Comparison of ENCODE assay signal across 17 mouse cellular contexts in the genomic region with DNA sequence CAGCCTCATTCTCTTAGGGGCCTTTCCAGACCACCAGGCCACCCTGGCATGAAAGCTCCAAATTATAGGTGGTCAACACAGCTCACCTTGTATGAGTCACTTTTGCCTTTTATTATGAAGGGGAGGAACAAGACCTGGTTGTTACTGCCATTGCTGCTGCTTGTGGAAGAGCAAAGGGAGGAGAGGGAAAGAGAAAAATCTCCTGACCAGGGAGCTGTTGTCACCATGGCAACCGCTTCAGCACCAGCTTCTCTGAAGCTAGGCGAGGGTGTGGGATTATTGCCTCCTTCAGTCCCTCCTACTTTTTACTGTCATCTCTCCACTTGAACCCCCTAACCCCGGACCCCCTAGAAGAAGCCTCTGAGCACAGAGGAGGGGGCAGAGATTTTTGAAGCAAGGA. TPM values are rescaled to one million over a fixed set of nuclear protein-coding genes. Genes with fewer than 3 reads are reported as not detected.
DNase-seq lines count a peak whose midpoint lies in the region; ATAC-seq and TF ChIP-seq lines count a peak whose summit lies in the region.
"Had no signal": no experiment of that assay in that cellular context is flagged by ENCODE, and none has a peak within 500 bp of the region (broad histone marks: within the 10 kb centered on the region; RNA-seq: fewer than 3 reads in every experiment).

No protein-coding gene starts in this region.

- peaks cover 18% of the 10 kb centered on the region for H3K27me3 ChIP-seq in forebrain, embryonic 16.5 days (replicated peaks; ENCODE audit: control insufficient read depth, insufficient read depth, low read length)
- H3K27me3 ChIP-seq in midbrain, postnatal 0 days (ENCODE audit: insufficient read depth, low read length), result no peaks in the 10 kb centered on the region

- peak overlapping the region; percentile 97 for H3K27ac ChIP-seq in layer of hippocampus, adult 2 months
- no peak overlapping the region for H3K27ac ChIP-seq in forebrain, embryonic 16.5 days (ENCODE audit: low read length)
- H3K27ac ChIP-seq in midbrain, postnatal 0 days (ENCODE audit: low read depth, low read length), result peak overlapping the region; percentile 80
- H3K27ac ChIP-seq: embryonic facial prominence, embryonic 13.5 days; neural tube, embryonic 12.5 days; stomach, postnatal 0 days had no signal

- no peak for TF ChIP-seq POLR2A in brain, embryonic 14.5 days (IDR thresholded peaks at IDR 0.05; ENCODE audit: borderline replicate concordance, extremely low read depth, insufficient read depth, insufficient read length, poor library complexity, severe bottlenecking)

- no peak for ATAC-seq in forebrain, embryonic 16.5 days
- no peak for ATAC-seq in midbrain, postnatal 0 days (ENCODE audit: low FRiP score)
- ATAC-seq: Patski had no signal

- DNase-seq in layer of hippocampus, adult 2 months (ENCODE audit: low spot score in 2 of 2), result peak; percentile 54 to 74
- DNase-seq in layer of hippocampus, postnatal 36 days, result no peak
- peak; percentile 72 for DNase-seq in brain, embryonic 14.5 days (ENCODE audit: low read depth)
- DNase-seq in midbrain, postnatal 0 days (ENCODE audit: low spot score), result peak; percentile 66
- no peak for DNase-seq in gastrocnemius, postnatal 10 days
- DNase-seq in kidney, postnatal 10 days, result no peak
- DNase-seq: heart, adult 11 months; heart, postnatal 4 days; kidney, adult 8-10 months had no signal

- no peaks in the 10 kb centered on the region for H3K36me3 ChIP-seq in forebrain, embryonic 16.5 days (ENCODE audit: control insufficient read depth, insufficient read depth)
- 0 out of 2 replicates have a peak, but pooled peaks cover 2% of the 10 kb centered on the region for H3K36me3 ChIP-seq in midbrain, postnatal 0 days (ENCODE audit: insufficient read depth, low read length)
- H3K36me3 ChIP-seq: embryonic facial prominence, embryonic 13.5 days; neural tube, embryonic 12.5 days had no signal

- H3K4me2 ChIP-seq in forebrain, embryonic 16.5 days (ENCODE audit: low read length), result peak overlapping the region; percentile 79; the same call in 1 of the 2 replicates
- peak overlapping the region; percentile 80 for H3K4me2 ChIP-seq in midbrain, postnatal 0 days (ENCODE audit: low read depth, low read length, poor library complexity, severe bottlenecking)
- H3K4me2 ChIP-seq: embryonic facial prominence, embryonic 13.5 days; neural tube, embryonic 12.5 days had no signal

- H3K9ac ChIP-seq in forebrain, embryonic 16.5 days (replicated peaks; ENCODE audit: low read depth, low read length), result no peak overlapping the region
- H3K9ac ChIP-seq in midbrain, postnatal 0 days (replicated peaks; ENCODE audit: low read length, poor library complexity, severe bottlenecking), result no peak overlapping the region
- H3K9ac ChIP-seq: embryonic facial prominence, embryonic 13.5 days; neural tube, embryonic 12.5 days had no signal

- no peaks in the 10 kb centered on the region for H3K9me3 ChIP-seq in forebrain, embryonic 16.5 days (ENCODE audit: control insufficient read depth, low read length)
- no peaks in the 10 kb centered on the region for H3K9me3 ChIP-seq in midbrain, postnatal 0 days (ENCODE audit: low read length)
- H3K9me3 ChIP-seq: embryonic facial prominence, embryonic 13.5 days; neural tube, embryonic 12.5 days had no signal

- WGBS in forebrain, embryonic 16.5 days, result 41% methylated on average over 3 of the region's 3 CpGs
- 31% methylated on average over 3 of the region's 3 CpGs for WGBS in midbrain, postnatal 0 days

- no peak for TF ChIP-seq CTCF in layer of hippocampus, adult 2 months (conservative IDR thresholded peaks at IDR 0.05)
- TF ChIP-seq CTCF in brain, embryonic 14.5 days (IDR thresholded peaks at IDR 0.05; ENCODE audit: borderline replicate concordance, extremely low read depth, insufficient read depth, insufficient read length), result no peak
- TF ChIP-seq CTCF in midbrain, postnatal 0 days (IDR thresholded peaks at IDR 0.05), result no peak

- H3K4me3 ChIP-seq in layer of hippocampus, adult 2 months, result peak overlapping the region; percentile 67
- H3K4me3 ChIP-seq in forebrain, embryonic 16.5 days (replicated peaks; ENCODE audit: low read length), result no peak overlapping the region
- H3K4me3 ChIP-seq in midbrain, postnatal 0 days (ENCODE audit: low read depth, low read length), result peak overlapping the region; percentile 13
- H3K4me3 ChIP-seq: embryonic facial prominence, embryonic 13.5 days; neural tube, embryonic 12.5 days had no signal

- H3K4me1 ChIP-seq in forebrain, embryonic 16.5 days (replicated peaks; ENCODE audit: control insufficient read depth, insufficient read depth, low read length), result peaks cover 14% of the 10 kb centered on the region
- H3K4me1 ChIP-seq in midbrain, postnatal 0 days (ENCODE audit: insufficient read depth, low read length), result peaks cover 19% of the 10 kb centered on the region; the same call in 1 of the 2 replicates

RNA-seq across cellular contexts. Expression of a gene that starts 1.8 kb away (rescaled TPM):
- 100 to 1,000 TPM; 493 to 508 TPM for total RNA-seq in layer of hippocampus, adult 2 months (2021)
- 100 to 1,000 TPM; 495 to 526 TPM for total RNA-seq in layer of hippocampus, postnatal 36 days (2021)
- polyA plus RNA-seq in brain, embryonic 14.5 days (2012; rRNA removed), result 12.2 and 16.5 TPM in 2 replicates
- 30.6 and 55.7 TPM in 2 replicates for polyA plus RNA-seq in forebrain, embryonic 16.5 days (2015; fragmentation: Nextera tagmentation; extraction: Ambion mirVana)
- 53.7 and 64.5 TPM in 2 replicates for total RNA-seq in midbrain, postnatal 0 days (2014; rRNA removed)
- 63.4 and 67.6 TPM in 2 replicates for polyA plus RNA-seq in midbrain, postnatal 0 days (2015; fragmentation: Nextera tagmentation; extraction: Ambion mirVana)
- under 1 TPM; 0.38 to 0.59 TPM for total RNA-seq in gastrocnemius, postnatal 10 days (2021)
- total RNA-seq: CH12.LX; megakaryocyte-erythroid progenitor cell, adult 5-6 weeks had no signal
- polyA plus RNA-seq: Patski had no signal

RNA-seq across cellular contexts. Expression of a gene that starts 16.5 kb away (rescaled TPM):
- total RNA-seq in layer of hippocampus, adult 2 months (2021), result 10 to 100 TPM; 14.5 to 15.2 TPM
- total RNA-seq in layer of hippocampus, postnatal 36 days (2021), result 10 to 100 TPM; 13.4 to 14.5 TPM
- 0.22 TPM in 1 of 2 replicates, not detected in the other for polyA plus RNA-seq in brain, embryonic 14.5 days (2012; rRNA removed)
- not detected in 2 replicates for polyA plus RNA-seq in forebrain, embryonic 16.5 days (2015; fragmentation: Nextera tagmentation; extraction: Ambion mirVana)
- 1.9 and 2.4 TPM in 2 replicates for total RNA-seq in midbrain, postnatal 0 days (2014; rRNA removed)
- polyA plus RNA-seq in midbrain, postnatal 0 days (2015; fragmentation: Nextera tagmentation; extraction: Ambion mirVana), result 0.33 and 0.45 TPM in 2 replicates
- total RNA-seq in gastrocnemius, postnatal 10 days (2021), result 10 to 100 TPM in 1 of 2 experiments, 1 to 10 TPM in 1; 9.9 to 10.7 TPM
- total RNA-seq: CH12.LX; megakaryocyte-erythroid progenitor cell, adult 5-6 weeks had no signal
- polyA plus RNA-seq: embryonic facial prominence, embryonic 13.5 days; lung, embryonic 16.5 days; Patski; stomach, postnatal 0 days had no signal

RNA-seq across cellular contexts. Expression of a gene that starts 45.1 kb away (rescaled TPM):
- total RNA-seq in layer of hippocampus, adult 2 months (2021), result 10 to 100 TPM; 21.5 to 21.9 TPM
- 10 to 100 TPM; 19.6 to 21.4 TPM for total RNA-seq in layer of hippocampus, postnatal 36 days (2021)
- polyA plus RNA-seq in brain, embryonic 14.5 days (2012; rRNA removed), result 34.8 and 40.2 TPM in 2 replicates
- polyA plus RNA-seq in forebrain, embryonic 16.5 days (2015; fragmentation: Nextera tagmentation; extraction: Ambion mirVana), result 65.9 and 72.4 TPM in 2 replicates
- 17.7 and 28.1 TPM in 2 replicates for total RNA-seq in midbrain, postnatal 0 days (2014; rRNA removed)
- polyA plus RNA-seq in midbrain, postnatal 0 days (2015; fragmentation: Nextera tagmentation; extraction: Ambion mirVana), result 41.7 and 41.9 TPM in 2 replicates
- total RNA-seq in gastrocnemius, postnatal 10 days (2021), result 10 to 100 TPM; 23.5 to 24.0 TPM

RNA-seq across cellular contexts. Expression of a gene that starts 48.5 kb away (rescaled TPM):
- 1 to 10 TPM; 3.1 to 3.3 TPM for total RNA-seq in layer of hippocampus, adult 2 months (2021)
- 1 to 10 TPM; 2.3 to 2.9 TPM for total RNA-seq in layer of hippocampus, postnatal 36 days (2021)
- 3.4 and 7.5 TPM in 2 replicates for polyA plus RNA-seq in brain, embryonic 14.5 days (2012; rRNA removed)
- 4.5 and 5.3 TPM in 2 replicates for polyA plus RNA-seq in forebrain, embryonic 16.5 days (2015; fragmentation: Nextera tagmentation; extraction: Ambion mirVana)
- total RNA-seq in midbrain, postnatal 0 days (2014; rRNA removed), result 2.9 and 5.0 TPM in 2 replicates
- 4.7 and 5.1 TPM in 2 replicates for polyA plus RNA-seq in midbrain, postnatal 0 days (2015; fragmentation: Nextera tagmentation; extraction: Ambion mirVana)
- 10 to 100 TPM; 21.2 to 27.4 TPM for total RNA-seq in gastrocnemius, postnatal 10 days (2021)
- total RNA-seq: CH12.LX had no signal
- polyA plus RNA-seq: Patski had no signal

Comparison
In these comparisons a context has a peak if more than half of its experiments do, and no peak if none do; other contexts are left out.
1. DNase-seq: peak in layer of hippocampus, adult 2 months (2 of 2), brain, embryonic 14.5 days (single experiment) and midbrain, postnatal 0 days (single experiment); none in layer of hippocampus, postnatal 36 days (0 of 2), gastrocnemius, postnatal 10 days (single experiment) and kidney, postnatal 10 days (single experiment).
2. RNA of a gene that starts 1.8 kb away (total RNA-seq): 495 to 526 TPM in layer of hippocampus, postnatal 36 days, 493 to 508 TPM in layer of hippocampus, adult 2 months and 53.7 to 64.5 TPM in midbrain, postnatal 0 days; 0.38 to 0.59 TPM in gastrocnemius, postnatal 10 days; every median in the first group is over 10 times any median in the second.